Mouse (Mus musculus): Measurements from ENCODE around the gene Elob.
A peak's percentile ranks its signal among the peaks of the same experiment; 100 is the strongest.

The Elob gene

DNA sequence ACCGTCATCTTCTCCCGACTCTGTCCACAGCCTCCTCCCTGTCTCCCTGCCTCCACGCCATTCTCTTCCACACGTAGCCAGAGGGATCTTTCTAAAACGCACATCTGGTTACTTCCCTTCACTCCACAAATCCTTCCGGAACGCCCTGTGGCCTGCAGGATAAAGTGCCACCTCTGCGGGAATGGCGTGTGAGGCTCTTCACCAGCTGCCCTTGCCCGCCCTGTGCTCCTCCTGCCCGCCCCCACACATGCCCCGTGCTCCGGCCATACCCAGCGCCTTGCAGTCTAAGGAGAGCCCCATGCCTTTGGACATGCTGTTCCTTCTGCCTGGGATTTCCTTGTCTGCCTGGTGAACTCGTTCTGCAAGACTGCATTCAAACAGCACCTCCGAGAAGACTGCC, 5.9 kb downstream of the Elob start:
- DNase-seq: no peak

DNA sequence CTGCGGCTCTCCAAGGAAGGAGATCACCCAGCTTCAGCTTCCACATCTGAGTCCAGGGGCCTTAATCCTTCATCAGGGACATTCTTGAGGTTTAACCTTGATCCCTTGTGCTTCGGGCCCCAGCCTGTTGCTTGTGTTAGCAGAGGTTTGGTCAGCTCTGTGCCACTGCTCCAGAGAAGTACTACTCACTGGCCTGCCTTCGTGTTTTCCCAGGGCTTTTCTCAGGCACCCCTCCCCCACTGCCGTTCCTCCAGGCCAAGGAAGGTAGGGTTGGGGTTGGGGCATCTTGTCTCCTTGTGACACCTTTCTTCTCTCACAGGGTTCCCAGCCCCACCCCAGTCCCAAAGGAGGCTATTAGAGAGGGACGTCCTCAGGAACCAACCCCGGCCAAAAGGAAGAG, 6.8 kb downstream of the Elob start:
- peak; percentile 25 for DNase-seq

DNA sequence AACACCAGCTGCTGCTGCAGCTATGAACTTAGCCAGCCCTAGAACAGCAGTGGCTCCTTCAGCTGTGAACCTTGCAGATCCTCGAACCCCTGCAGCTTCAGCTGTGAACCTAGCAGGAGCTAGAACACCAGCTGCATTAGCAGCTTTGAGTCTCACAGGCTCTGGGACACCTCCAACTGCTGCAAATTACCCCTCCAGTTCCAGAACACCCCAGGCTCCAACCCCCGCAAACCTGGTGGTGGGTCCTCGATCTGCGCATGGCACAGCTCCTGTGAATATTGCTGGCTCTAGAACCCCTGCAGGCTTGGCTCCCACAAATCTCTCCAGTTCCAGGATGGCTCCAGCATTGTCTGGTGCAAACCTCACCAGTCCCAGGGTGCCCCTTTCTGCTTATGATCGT, 8.2 kb downstream of the Elob start:
- DNase-seq: no peak

DNA sequence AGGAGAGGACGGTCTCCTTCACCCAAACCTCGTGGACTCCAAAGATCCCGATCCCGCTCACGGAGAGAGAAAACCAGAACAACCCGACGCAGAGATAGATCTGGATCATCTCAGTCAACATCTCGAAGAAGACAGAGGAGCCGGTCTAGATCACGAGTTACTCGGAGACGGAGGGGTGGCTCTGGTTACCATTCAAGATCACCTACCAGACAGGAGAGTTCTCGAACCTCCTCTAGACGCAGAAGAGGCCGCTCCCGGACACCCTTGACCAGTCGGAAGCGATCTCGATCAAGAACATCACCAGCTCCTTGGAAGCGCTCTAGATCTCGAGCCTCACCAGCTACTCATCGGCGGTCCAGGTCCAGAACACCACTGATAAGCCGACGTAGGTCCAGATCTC, 9.7 kb downstream of the Elob start:
- DNase-seq: peak; percentile 20

DNA sequence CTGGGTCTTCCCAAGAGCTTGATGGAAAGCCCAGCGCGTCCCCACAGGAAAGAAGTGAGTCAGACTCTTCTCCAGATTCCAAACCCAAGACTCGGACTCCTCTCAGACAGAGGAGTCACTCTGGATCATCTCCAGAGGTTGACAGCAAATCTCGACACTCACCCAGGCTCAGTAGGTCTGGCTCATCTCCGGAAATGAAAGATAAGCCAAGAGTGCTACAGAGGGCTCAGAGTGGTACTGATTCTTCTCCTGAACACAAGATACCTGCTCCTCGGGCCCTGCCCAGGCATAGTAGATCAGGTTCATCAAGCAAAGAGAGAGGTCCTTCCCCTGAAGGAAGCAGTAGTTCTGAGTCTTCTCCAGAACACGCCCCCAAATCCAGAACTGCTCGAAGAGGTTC, 10.4 kb downstream of the Elob start:
- no peak for DNase-seq

DNA sequence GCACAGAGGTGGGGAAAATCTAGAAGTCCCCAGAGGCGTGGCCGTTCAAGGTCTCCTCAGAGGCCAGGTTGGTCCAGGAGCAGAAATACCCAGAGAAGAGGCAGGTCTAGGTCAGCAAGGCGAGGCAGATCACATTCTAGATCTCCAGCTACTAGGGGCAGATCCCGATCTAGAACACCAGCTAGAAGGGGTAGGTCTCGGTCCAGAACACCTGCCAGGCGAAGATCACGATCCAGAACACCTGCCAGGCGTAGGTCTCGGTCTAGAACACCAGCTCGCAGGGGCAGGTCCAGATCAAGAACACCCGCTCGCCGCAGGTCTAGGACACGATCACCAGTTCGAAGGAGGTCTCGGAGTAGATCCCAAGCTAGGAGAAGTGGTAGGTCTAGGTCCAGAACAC, 13.3 kb downstream of the Elob start:
- DNase-seq: no peak

DNA sequence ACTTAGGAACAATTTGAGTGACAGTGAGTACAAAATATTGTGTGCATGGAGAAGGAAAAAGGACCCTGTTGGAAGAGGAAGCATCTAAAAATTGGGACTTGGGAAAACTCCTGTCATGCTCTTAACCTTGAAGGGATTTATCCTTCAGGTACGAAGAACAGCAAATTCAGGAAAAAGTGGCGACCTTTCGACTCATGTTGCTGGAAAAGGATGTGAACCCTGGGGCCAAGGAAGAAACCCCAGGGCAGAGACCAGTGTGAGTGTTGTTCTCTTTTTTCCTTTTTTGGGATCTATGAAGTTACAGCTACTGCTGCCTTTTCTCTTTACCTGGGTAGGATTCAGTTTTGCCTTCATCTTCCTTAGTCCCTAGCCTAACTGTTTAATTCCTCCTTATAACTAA, 21.0 kb downstream of the Elob start:
- DNase-seq: no peak

DNA sequence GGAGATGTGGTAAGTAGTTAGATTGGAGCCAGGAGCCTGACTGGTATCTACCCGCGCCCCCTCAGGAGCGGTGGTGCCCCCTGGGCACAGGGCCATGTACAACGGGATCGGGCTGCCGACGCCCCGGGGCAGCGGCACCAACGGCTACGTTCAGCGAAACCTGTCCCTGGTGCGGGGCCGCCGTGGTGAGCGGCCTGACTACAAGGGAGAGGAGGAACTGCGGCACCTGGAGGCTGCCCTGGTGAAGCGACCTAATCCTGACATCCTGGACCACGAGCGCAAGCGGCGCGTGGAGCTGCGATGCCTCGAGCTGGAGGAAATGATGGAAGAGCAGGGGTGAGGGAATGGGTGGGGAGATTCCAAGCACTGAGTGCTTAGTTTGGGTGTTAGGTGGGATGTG, 22.1 kb downstream of the Elob start:
- DNase-seq: no peak

DNA sequence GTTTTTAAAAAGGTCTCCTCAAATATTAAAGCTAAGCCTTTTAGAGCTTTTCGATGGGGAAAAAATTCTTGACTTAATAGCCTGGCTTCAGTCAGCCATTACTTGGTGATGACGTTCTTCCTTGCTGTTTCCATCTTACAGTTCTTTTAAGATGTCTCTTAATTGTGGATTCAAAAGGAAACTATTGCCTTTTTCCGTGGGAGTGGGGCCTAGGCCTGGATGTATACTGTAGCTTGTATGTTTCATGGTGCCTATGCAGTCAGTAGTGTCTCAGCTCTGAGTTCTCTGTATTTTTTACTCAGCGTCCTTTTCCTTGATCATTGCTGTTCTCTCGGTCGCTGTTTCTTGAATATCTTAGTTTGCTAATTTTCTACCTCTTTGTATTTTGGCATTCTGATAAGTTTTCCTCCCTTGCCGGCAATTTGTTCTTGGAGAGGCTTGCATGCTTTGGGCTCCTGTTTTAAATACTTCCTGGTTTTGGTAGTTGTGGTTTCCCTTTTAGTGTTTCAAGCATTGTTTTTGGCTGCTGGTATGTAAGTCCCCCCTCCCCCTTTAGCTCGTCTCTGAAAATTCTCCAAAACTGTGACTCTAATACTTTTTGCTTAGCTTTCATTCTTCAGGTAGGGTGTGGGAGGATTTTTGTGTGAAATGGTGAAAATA, 24.4 kb downstream of the Elob start:
- DNase-seq: no peak

DNA sequence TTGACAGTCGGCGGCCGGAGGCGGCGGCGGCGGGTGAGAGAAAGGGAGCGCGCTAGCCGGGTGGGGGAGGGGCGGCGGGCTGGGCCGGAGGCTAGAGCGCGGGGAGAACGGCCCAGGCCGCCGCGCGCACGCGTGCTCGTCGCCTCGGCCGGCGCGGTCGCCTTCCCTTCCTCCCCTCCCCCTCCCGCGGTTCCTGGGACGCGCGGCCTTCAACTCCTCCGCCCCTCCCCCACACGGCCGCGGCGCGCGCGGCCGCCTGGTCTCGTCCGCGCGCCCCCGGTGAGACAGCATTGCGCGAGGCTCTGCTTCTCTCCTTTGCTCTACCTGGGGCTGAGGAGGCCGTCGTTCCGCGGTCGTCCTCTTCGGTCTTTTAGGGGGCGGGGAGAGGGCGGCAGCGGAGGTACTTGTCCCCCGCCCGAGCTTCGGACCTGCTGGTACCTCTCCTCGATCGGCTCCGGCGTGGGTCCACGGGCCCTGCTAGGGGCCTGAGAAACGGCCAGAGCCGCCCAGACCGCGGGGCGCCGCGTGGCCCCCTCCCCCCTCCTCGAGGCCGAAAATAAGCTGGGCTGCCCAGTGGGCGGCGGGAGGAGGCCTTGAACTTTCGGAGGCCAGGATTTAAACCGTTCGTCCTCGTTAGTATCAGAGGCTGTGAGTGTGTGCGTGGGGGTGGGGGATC, 25.4 kb downstream of the Elob start:
- peak; percentile 78 for DNase-seq

DNA sequence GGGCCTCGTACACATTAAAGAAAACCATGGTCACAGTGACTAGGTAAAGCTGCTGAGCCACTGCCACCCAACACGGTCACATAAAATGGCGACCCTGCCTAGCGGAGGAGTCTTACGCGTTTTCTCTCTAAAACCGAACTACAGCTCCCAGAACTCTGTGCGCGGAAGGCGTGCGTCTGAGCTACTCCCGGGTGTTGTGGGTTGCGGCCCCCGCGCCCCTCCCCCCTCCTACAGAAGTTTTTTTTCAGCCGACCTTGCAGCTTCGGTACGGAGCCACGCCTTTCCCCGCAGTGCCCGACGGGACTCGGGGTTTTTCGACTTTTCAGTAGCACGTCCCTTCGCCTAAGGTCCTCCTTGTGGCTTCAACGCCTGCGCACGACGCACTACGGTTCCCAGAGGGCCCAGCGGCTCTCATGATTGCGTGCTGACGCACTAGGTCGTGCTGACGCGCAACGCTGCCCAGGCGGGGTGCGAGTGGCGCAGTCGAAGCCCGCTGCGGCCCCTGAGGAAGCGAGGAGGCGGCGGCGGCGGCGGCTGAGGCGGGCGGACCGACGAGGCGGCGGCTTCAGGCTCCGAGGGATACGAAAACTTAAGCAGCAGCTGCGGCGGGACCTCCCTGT, 26.1 kb downstream of the Elob start:
- peak; percentile 98 for DNase-seq

DNA sequence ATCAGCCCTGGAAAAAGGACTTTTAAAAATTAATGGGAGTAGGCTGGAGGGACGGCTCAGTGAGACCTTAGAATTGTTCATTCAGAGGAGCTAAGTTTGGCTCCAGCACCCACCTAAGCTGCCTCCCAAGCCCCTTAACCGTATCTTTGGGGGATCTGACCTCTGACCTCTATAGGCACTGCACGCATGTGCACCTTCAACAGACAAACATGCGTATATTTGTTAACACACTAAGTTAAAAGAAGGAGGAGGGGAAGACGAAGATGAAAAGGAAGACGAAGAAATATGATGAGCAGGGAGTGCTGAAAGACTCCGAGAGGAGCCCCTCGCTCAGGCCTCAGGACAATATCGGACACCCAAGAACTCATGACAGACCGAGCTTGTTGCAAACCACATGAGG, 27.3 kb downstream of the Elob start:
- peak; percentile 74 for DNase-seq

DNA sequence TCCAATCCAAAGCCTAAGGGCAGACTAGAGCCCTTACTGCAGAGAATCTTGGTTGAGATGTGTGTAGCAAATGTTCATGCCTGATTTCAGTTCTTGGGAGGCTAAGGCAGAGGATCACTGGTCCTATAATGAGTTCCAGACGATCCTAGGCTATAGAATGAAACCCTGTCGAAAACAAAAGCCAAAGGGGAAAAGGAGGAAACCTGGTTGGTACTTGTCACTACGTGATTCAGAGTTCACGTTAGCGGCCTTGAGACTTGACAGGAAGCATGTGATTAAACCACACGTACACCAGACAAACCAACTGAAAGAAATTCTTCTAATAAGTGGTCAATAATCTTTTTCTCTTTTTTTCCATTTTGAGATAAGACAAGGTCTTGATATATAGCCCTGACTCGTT, 31.6 kb downstream of the Elob start:
- DNase-seq: no peak

DNA sequence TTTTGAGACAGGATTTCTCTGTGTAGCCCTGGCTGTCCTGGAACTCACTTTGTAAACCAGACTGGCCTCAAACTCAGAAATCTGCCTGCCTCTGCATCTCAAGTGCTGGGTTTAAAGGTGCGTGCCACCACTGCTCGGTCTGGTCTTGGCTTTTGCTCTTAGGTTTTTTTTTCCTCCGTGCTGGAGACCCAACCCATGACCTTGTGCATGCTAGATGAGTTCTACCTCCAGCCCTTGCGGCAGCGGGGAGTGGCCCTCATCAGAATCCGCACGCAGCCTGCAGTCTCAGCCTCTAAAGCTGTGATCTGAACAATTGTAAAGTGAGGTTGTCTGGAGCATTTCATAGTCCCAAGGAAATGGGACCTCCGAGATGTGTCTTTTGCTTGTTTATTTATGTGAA, 33.6 kb downstream of the Elob start:
- no peak for DNase-seq

DNA sequence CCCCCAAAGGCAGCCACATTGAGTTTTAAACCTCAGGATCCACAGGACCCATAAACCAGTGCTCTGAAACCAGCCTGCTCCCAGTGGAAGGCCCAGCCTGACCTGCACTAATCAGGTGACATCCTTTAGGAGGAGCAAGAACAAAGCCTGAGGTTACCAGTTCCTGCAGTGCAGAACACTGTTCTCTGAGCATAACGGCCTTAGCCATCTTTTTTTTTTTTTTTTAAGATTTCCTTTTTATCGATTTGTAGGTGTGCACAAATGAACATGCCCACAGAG, 37.9 kb downstream of the Elob start:
- DNase-seq: no peak

DNA sequence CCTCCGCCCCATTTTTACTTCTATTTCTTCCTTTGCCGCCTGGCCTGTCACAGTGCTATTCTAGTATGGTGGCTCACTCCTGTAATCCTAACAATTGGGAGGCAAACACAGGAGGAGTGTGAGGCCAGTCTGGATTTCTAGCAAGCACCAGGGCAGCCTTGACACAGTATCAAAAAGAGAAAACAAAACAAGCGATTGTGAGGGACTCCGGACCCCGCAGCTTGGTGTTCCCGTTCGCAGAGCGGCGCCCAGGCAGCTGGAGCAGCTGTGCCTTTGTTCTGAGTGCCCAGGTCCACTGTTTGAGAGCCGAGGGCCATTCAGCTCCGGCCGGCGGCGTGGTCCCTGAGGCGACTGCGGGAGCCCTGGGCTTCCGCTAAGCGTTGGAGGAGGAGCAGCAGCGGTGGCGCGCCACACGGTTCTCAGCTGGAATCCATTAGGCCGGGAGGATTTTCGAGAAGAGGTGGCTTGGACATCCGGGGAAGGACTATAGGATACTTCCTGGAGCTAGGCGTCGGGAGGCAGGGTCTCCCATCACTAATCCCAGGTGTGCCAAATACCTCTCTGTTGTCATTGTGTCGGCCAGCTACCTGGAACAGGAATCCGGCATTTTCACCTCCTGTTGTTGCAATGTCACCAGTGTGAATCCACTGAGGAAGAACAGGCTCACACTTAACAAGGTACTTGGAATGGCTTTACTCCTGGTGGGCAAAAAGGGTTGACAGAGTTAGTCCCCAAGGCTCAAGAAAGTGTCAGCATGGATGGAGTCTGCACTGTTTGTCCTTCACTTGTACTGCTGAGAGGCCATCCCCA, 38.5 kb downstream of the Elob start, which contains the start of gene Srrm2:
Gene Srrm2 (plus strand): TSS at position 264 of the 810 bp plus-strand sequence.
- DNase-seq: no peak

DNA sequence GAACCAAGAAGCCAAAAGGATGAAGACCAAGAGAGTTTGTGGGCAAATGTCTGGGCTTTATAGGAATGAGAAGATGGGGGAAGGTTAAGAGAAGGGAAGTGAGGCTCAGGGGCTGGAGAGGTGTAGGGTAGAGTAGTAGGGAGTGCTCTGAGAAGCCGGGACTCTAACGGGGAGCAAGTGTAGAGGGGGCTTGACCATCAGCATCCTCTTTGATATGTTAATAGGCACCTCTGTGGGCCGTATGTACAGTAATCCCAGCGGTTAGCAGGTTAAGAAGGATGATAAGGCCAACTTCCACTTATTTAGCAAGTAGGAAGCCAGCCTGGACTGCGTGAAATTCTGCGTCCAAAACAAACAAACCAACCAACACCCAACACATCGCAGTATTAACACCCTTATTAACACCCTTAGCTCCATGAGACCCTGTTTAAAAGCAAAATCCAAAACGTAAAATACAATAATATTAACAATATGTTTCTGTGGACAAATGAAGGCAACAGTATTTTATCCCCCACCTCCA, 39.1 kb downstream of the Elob start:
- DNase-seq: no peak

DNA sequence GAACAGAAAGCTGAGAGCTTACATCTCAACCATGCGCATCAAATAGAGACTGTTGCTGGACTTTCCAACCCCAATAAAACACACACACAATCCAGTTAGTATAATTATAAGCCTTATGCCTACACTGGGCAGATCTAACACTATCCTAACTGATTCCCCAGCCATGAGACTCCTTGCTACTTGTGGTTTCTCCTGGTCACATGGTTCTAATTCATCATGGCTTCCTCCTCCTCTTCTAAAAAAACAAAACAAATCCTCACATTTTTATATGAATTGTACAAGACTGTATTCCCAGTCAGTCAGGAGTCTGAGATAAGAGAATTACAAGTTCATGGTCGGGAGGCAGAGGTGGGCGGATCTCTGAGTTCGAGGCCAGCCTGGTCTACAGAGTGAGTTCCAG, 40.0 kb downstream of the Elob start:
- DNase-seq: no peak

DNA sequence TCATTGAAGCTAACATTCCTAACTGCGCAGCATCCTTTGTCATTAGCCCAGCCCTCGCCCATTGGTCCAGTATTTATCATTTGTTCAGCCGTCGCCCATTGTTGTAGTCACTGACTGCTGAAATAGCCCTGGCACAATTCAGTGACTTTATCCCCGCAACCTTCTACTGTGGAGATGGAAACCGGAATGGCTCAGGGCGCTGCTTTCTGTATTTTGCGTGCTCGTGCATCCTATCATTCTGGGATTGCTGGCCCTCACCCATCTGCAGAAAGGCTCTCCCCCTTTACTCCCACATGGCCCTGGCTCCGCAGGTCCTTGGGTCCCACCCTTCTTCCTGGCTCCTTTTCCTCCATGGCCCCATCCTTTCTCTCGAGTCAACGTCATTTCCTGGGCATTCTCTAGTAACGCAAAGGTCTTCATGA, 42.4 kb downstream of the Elob start:
- peak; percentile 83 for DNase-seq

DNA sequence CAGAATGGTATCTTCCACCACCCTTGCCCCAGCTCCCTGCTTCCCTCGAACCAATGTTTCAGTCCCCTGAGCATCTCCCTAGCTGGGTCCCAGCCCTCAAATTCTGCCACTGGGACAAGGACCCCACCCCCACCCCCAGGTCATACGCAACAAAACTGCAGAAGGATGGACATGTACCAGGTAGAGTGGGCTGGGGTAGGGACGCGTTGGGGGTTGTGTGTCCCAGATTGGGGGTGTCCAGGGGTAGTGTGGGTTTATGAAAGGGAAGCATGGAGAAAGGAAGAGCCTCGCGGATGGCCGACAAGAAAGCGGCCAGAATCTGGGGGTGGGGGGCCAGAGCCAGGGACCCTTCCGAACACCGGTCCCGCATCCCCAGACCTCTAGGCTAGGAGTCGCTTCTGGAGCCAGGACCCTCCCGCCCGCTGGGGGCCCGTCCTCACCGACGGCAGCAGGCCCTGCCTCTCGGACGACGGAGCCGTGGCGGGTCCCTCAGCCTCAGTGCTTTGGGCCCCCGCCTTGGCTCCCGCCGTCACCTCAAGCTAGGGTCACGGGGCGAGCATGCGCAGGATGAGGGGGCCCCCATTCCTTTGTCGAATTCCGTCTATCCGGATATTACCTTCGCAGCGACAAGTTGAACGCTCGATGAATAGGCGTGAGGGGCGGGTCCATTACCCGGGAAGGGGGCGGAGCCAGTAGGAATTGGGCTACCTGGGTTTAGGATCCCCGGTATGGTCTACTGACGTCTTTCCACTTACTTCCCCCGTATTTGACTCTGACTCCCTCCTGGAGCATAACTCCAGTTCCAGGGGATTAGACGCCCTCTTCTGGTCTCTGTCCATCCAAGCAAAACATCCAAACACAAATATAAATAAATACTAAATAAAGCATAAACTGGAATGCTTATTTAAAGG, 43.1 kb downstream of the Elob start, which contains the start of gene Flywch2:
Gene Flywch2 (minus strand): TSS at position 521 of the 911 bp plus-strand sequence.
- peak; percentile 98 for DNase-seq

DNA sequence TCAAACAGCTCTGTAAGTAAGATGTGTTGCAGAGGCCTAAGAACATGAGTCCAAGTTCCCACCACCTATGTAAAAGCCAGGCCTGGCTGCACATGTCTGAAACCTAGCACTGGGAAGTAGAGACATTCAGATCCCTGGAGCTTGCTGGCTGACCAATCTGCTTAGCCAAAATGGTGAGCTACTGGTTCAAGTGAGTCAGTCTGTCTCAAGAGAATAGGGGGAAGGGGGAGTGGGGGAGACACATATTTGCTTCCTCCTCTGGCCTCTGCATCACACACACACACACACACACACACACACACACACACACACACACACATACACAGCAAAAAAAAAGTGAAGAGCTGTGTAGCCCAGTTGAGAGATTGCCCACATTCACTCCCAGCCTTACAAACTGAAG, 45.6 kb downstream of the Elob start:
- DNase-seq: no peak

DNA sequence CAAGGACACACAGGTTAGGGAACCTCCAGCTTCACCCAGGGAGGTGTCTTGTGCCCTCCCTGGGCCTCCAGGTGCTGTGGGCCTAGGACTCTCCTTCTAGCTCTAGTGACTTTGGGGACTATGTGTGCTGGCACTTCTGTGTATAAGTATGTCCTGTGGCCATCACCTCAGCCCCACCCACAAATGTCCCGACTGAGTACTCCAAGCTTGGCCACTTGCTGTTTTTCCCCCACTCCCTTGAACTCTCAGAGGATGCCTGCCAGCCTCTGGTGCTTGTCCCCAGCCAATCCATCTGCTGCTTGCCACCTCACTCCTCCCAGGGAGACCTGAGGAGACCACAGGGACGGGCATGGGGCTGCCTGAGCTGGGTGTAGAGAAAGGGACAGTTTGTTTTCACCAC, 50.5 kb downstream of the Elob start:
- DNase-seq: no peak
